Mouse (Mus musculus) cortical plate, adult 2 months (tissue): ENCODE measurements around the gene Stk38l.

Experiments
- CTCF ChIP-seq: fragments of 200-500 bp; IDR thresholded peaks from 2 replicates; pipeline ENCODE4 v1.5.1; 2011; ENCODE audit warnings: mild to moderate bottlenecking, control low read depth, low read length; ENCODE audit not compliant: insufficient read depth; ENCODE audit errors: extremely low read depth
- POLR2A ChIP-seq: fragments of 200-500 bp; IDR thresholded peaks from 2 replicates; pipeline ENCODE4 v1.6.1; 2011; ENCODE audit warnings: mild to moderate bottlenecking, low read length, control low read depth; ENCODE audit not compliant: insufficient read depth; ENCODE audit errors: extremely low read depth

DNA sequence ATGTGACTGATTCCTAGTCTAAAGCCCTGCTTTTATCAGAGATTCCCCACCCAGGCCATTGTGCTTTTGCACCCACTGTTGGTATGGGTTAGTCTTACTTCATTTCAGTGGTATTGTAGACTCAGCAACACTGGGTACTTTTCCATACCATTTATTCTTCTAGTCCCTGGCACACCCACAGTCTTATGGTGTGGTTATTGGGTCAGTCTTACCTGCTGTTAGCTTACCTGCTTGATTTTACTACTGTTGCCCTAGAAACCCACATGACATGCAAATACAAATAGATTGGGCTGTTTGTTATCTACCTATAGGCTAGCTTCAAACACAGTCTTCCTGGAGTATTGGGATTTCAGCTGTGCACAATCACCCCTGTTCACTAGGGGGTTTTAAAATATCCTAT lies 22.3 kb downstream of the Stk38l start:
- TF ChIP-seq CTCF (no peak), POLR2A (no peak)
